Mouse (Mus musculus) embryonic facial prominence, embryonic 11.5 days (tissue): ENCODE measurements around the gene 4921507P07Rik. TPM values are rescaled to one million over a fixed set of nuclear protein-coding genes. Genes with fewer than 3 reads are reported as not detected.

Source experiments
- microRNA-seq: library from miRNA; unstranded; fragments of <30 nt; microRNA quantifications from one replicate; pipeline ENCODE4, GENCODE M21; 2016; ENCODE audit warnings: borderline number of aligned reads
- polyA plus RNA-seq: library from polyadenylated mRNA; unstranded; fragments of >200 nt; fragmentation: Nextera tagmentation; extraction: Ambion mirVana; gene quantifications from 2 replicates; pipeline ENCODE4 v1.2.1, GENCODE M21; 2014

4921507P07Rik gene
- polyA plus RNA-seq, 1 experiment from 2014 or later, result 0.87 TPM

Small RNAs within 50 kb of the gene (microRNA-seq; reads per million reads assigned to microRNA genes)
- not detected for gene Mir6371

Other genes starting within 250 kb of the 4921507P07Rik start
- gene Osbpl3, start 140.4 kb downstream of the 4921507P07Rik start, polyA plus RNA-seq, result 9.0 and 10.4 TPM in 2 replicates
- gene Cycs, start 30.1 kb downstream of the 4921507P07Rik start, polyA plus RNA-seq, result 74.2 and 85.2 TPM in 2 replicates
- not detected in 2 replicates for gene Npvf, start 57.8 kb upstream of the 4921507P07Rik start, polyA plus RNA-seq